Mouse (Mus musculus): ENCODE measurements around the gene Gata5. TPM values are rescaled to one million over a fixed set of nuclear protein-coding genes. Genes with fewer than 3 reads are reported as not detected.

The Gata5 gene
- polyA plus RNA-seq, 1 experiment = 0.12 TPM

- no peak for DNase-seq (ENCODE audit: low read depth in 1 of 2, low spot score in 2 of 2)
- Histone ChIP-seq H3K27ac (ENCODE audit: insufficient read depth, low read length) (no peak overlapping the region), H3K4me1 (ENCODE audit: control insufficient read depth, insufficient read depth, insufficient read length) (no peaks in the 10 kb centered on the region), H3K27me3 (ENCODE audit: control insufficient read depth, insufficient read depth, low read length) (peaks cover 5% of the 10 kb centered on the region; the same call in 1 of the 2 replicates), H3K4me3 (ENCODE audit: extremely low read depth, insufficient read depth, insufficient read length) (no peak overlapping the region), H3K36me3 (ENCODE audit: control insufficient read depth, insufficient read depth, low read length) (no peaks in the 10 kb centered on the region)
- 73% methylated on average over 11 of the region's 11 CpGs for WGBS
- TF ChIP-seq CTCF (IDR thresholded peaks at IDR 0.05; ENCODE audit: extremely low read depth, insufficient read depth, insufficient read length, insufficient replicate concordance) (no peak), POLR2A (IDR thresholded peaks at IDR 0.05; ENCODE audit: low read depth, low read length) (no peak)
Observed at GRCm38 (mm10) chr2:180339886-180340285, 5.4 kb upstream of the Gata5 start.

GRCm38 (mm10) chr2:180333778-180334550 lies 535 bp downstream of the Gata5 start:
- WGBS = 4% methylated on average over 69 of the region's 69 CpGs
- Histone ChIP-seq H3K4me1 (ENCODE audit: control insufficient read depth, insufficient read depth, insufficient read length) (no peaks in the 10 kb centered on the region; the same call in 1 of the 2 replicates), H3K27ac (ENCODE audit: insufficient read depth, low read length) (no peak overlapping the region), H3K36me3 (ENCODE audit: control insufficient read depth, insufficient read depth, low read length) (no peaks in the 10 kb centered on the region), H3K27me3 (ENCODE audit: control insufficient read depth, insufficient read depth, low read length) (peaks cover 15% of the 10 kb centered on the region), H3K4me3 (ENCODE audit: extremely low read depth, insufficient read depth, insufficient read length) (no peak overlapping the region)
- TF ChIP-seq POLR2A (IDR thresholded peaks at IDR 0.05; ENCODE audit: low read depth, low read length) (no peak), CTCF (IDR thresholded peaks at IDR 0.05; ENCODE audit: extremely low read depth, insufficient read depth, insufficient read length, insufficient replicate concordance) (no peak)
- DNase-seq (ENCODE audit: low read depth in 1 of 2, low spot score in 2 of 2) = no peak

- TF ChIP-seq CTCF (IDR thresholded peaks at IDR 0.05; ENCODE audit: extremely low read depth, insufficient read depth, insufficient read length, insufficient replicate concordance) (no peak), POLR2A (IDR thresholded peaks at IDR 0.05; ENCODE audit: low read depth, low read length) (no peak)
- no peaks in the 10 kb centered on the region; the same call in 1 of the 2 replicates for H3K4me1 ChIP-seq (ENCODE audit: control insufficient read depth, insufficient read depth, insufficient read length)
- WGBS = 90% methylated on average over 1 of the region's 1 CpGs
- no peak overlapping the region for H3K27ac ChIP-seq (ENCODE audit: insufficient read depth, low read length)
- DNase-seq (ENCODE audit: low read depth in 1 of 2, low spot score in 2 of 2) = no peak
- H3K36me3 ChIP-seq (ENCODE audit: control insufficient read depth, insufficient read depth, low read length) = no peaks in the 10 kb centered on the region
- no peak overlapping the region for H3K4me3 ChIP-seq (ENCODE audit: extremely low read depth, insufficient read depth, insufficient read length)
- peaks cover 7% of the 10 kb centered on the region for H3K27me3 ChIP-seq (ENCODE audit: control insufficient read depth, insufficient read depth, low read length)
Observed at GRCm38 (mm10) chr2:180329466-180329865, 5.0 kb downstream of the Gata5 start.

GRCm38 (mm10) chr2:180322674-180323355 lies 11.7 kb downstream of the Gata5 start:
- Histone ChIP-seq H3K4me3 (ENCODE audit: extremely low read depth, insufficient read depth, insufficient read length) (no peak overlapping the region), H3K27ac (ENCODE audit: insufficient read depth, low read length) (no peak overlapping the region), H3K36me3 (ENCODE audit: control insufficient read depth, insufficient read depth, low read length) (no peaks in the 10 kb centered on the region), H3K27me3 (ENCODE audit: control insufficient read depth, insufficient read depth, low read length) (no peaks in the 10 kb centered on the region), H3K4me1 (ENCODE audit: control insufficient read depth, insufficient read depth, insufficient read length) (no peaks in the 10 kb centered on the region)
- no peak for DNase-seq (ENCODE audit: low read depth in 1 of 2, low spot score in 2 of 2)
- TF ChIP-seq POLR2A (IDR thresholded peaks at IDR 0.05; ENCODE audit: low read depth, low read length) (no peak), CTCF (IDR thresholded peaks at IDR 0.05; ENCODE audit: extremely low read depth, insufficient read depth, insufficient read length, insufficient replicate concordance) (no peak)
- WGBS = 81% methylated on average over 14 of the region's 14 CpGs

- no peak for DNase-seq (ENCODE audit: low read depth in 1 of 2, low spot score in 2 of 2)
Observed at GRCm38 (mm10) chr2:180320216-180320615, 14.3 kb downstream of the Gata5 start.

GRCm38 (mm10) chr2:180317591-180317990 lies 16.9 kb downstream of the Gata5 start:
- no peak for TF ChIP-seq CTCF (IDR thresholded peaks at IDR 0.05; ENCODE audit: extremely low read depth, insufficient read depth, insufficient read length, insufficient replicate concordance)
- Histone ChIP-seq H3K27me3 (ENCODE audit: control insufficient read depth, insufficient read depth, low read length) (no peaks in the 10 kb centered on the region), H3K27ac (ENCODE audit: insufficient read depth, low read length) (no peak overlapping the region), H3K36me3 (ENCODE audit: control insufficient read depth, insufficient read depth, low read length) (no peaks in the 10 kb centered on the region), H3K4me3 (ENCODE audit: extremely low read depth, insufficient read depth, insufficient read length) (no peak overlapping the region), H3K4me1 (ENCODE audit: control insufficient read depth, insufficient read depth, insufficient read length) (no peaks in the 10 kb centered on the region)
- DNase-seq (ENCODE audit: low read depth in 1 of 2, low spot score in 2 of 2) = no peak
- WGBS = 82% methylated on average over 7 of the region's 7 CpGs

More at GRCm38 (mm10) chr2:180320216-180320615, 14.3 kb downstream of the Gata5 start:
- no peaks in the 10 kb centered on the region for H3K36me3 ChIP-seq (ENCODE audit: control insufficient read depth, insufficient read depth, low read length)
- TF ChIP-seq POLR2A (IDR thresholded peaks at IDR 0.05; ENCODE audit: low read depth, low read length) (no peak), CTCF (IDR thresholded peaks at IDR 0.05; ENCODE audit: extremely low read depth, insufficient read depth, insufficient read length, insufficient replicate concordance) (no peak)
- 77% methylated on average over 4 of the region's 4 CpGs for WGBS
- H3K4me3 ChIP-seq (ENCODE audit: extremely low read depth, insufficient read depth, insufficient read length) = no peak overlapping the region
- no peak overlapping the region for H3K27ac ChIP-seq (ENCODE audit: insufficient read depth, low read length)
- H3K4me1 ChIP-seq (ENCODE audit: control insufficient read depth, insufficient read depth, insufficient read length) = no peaks in the 10 kb centered on the region
- no peaks in the 10 kb centered on the region for H3K27me3 ChIP-seq (ENCODE audit: control insufficient read depth, insufficient read depth, low read length)

- Histone ChIP-seq H3K27ac (ENCODE audit: insufficient read depth, low read length) (no peak overlapping the region), H3K27me3 (ENCODE audit: control insufficient read depth, insufficient read depth, low read length) (no peaks in the 10 kb centered on the region)
Observed at GRCm38 (mm10) chr2:180314292-180314691, 20.2 kb downstream of the Gata5 start.

More at GRCm38 (mm10) chr2:180314292-180314691, 20.2 kb downstream of the Gata5 start:
- DNase-seq (ENCODE audit: low read depth in 1 of 2, low spot score in 2 of 2) = no peak
- WGBS = 69% methylated on average over 2 of the region's 2 CpGs
- Histone ChIP-seq H3K4me3 (ENCODE audit: extremely low read depth, insufficient read depth, insufficient read length) (no peak overlapping the region), H3K36me3 (ENCODE audit: control insufficient read depth, insufficient read depth, low read length) (no peaks in the 10 kb centered on the region), H3K4me1 (ENCODE audit: control insufficient read depth, insufficient read depth, insufficient read length) (no peaks in the 10 kb centered on the region)
- TF ChIP-seq POLR2A (IDR thresholded peaks at IDR 0.05; ENCODE audit: low read depth, low read length) = no peak
- no peak for TF ChIP-seq CTCF (IDR thresholded peaks at IDR 0.05; ENCODE audit: extremely low read depth, insufficient read depth, insufficient read length, insufficient replicate concordance)
